Mouse (Mus musculus) right cerebral cortex, postnatal 25 days (tissue): Measurements from ENCODE around the gene Trip10.

ENCODE experiments used
- DNase-seq: peaks from one replicate; pipeline ENCODE4 v3.0.0; 2022

Trip10 gene

DNA sequence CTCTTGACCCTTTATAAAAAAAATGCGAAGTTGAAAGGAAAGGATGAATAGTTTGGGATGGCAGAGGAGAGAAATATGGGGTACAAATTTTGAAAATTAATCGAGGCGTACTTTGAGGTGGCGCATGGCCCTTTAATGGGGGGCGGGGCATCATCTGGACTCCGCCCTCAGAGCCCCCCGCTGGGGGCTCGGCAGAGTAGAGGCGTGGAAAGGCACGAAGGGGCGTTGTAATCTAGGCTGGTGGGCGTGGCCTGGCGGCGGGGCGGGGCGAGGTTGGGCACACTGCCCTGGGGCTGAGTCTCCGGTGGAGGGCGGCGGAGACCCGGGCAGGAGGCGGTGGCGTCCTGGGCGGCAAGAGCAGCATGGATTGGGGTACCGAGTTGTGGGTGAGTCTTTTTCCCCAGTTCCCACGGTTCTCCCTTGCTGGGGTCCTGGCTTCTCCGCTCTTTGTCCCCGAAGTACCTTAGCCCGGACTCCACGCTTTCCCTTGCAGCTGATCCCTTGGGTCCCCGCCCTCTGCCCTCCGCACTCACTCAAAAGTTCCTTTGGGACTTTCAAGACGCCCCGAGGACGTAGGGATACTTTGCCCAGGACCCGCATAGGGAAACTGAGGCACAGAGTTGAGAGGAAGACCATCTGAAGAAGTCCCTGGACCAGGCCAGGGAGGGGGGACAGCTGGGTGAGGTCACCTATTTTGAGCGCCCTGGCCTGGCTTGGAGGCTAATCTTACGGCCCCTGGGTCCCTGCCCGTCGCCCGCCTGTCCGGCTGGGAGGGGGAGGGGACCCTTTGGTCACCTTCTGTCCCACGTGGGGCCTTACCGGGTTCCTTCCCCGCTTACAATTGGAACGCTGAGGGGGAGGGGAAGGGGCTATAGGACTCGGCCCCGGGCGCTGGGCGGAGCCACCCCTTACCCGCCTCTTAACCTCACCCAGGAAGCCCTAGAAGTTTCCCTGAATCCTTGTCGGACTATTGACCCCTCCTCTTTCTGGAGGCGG lies at the start of gene Trip10:
Trip10 (plus strand) TSS at position 270 of the 996 bp plus-strand sequence.
- peak; percentile 81 for DNase-seq

DNA sequence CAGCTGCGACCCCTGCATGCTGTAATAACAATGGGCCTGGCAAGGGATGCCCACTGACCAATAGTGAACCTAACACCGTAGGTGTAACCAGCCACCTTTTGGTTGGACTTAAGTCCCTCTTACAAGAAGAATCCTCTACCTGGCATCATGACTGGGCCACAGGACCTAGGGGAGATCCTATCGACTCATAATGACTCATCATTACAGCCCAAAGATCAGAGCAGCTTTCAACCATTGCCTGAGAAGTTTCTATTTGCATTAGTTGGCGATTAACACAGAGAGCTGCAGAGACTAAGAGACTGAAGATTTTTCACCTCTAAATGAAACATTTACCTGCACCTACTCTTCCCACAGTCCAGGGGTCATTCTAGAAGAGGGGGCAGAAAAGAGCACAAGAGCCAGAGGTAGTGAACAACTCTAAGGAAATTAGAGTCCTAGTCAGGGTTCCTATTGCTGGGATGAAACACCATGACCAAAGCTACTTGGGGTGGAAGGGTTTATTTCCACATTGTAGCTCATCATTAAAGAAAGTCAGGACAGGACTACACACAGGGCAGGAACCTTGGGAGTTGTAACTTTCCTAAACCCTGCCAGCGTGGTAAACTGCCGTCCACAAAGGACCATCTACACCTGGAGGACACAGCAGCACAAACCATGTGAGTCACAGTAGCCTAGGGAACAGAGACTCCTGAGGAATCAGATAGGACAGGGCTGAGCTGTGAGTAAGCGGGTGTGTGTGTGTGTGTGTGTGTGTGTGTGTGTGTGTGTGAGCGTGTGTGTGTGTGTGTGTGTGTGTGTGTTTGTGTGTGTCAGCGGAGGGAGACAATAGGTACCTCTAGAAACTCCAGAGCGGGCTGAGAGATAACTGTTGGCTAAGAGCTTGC lies 47.2 kb upstream of the Trip10 start:
- DNase-seq, result no peak

GRCm38 (mm10) chr17:57207938-57208337 lies 41.3 kb upstream of the Trip10 start:
- DNase-seq, result no peak

DNA sequence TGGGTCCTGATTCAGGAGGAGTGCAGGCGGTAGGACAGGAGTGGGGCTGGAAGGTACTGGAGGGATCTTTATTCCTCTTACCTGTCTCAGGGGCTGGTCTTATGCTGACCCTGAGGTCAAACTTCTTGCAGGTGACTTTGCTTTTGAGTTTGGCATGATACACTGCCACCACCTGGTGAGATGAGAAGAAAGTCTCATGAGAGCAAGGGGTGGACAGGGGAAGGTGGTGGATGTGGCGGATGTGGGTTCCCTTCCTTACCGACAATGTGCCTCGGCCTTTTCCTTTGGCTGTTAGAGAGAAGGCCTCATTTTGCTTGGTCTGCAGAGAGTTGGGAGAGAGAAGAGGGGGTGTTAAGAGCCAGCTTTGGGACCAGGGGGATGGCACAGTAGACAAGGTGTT lies 39.9 kb upstream of the Trip10 start:
- no peak for DNase-seq

- DNase-seq, result no peak
Observed at GRCm38 (mm10) chr17:57211501-57211900, 37.8 kb upstream of the Trip10 start.

DNA sequence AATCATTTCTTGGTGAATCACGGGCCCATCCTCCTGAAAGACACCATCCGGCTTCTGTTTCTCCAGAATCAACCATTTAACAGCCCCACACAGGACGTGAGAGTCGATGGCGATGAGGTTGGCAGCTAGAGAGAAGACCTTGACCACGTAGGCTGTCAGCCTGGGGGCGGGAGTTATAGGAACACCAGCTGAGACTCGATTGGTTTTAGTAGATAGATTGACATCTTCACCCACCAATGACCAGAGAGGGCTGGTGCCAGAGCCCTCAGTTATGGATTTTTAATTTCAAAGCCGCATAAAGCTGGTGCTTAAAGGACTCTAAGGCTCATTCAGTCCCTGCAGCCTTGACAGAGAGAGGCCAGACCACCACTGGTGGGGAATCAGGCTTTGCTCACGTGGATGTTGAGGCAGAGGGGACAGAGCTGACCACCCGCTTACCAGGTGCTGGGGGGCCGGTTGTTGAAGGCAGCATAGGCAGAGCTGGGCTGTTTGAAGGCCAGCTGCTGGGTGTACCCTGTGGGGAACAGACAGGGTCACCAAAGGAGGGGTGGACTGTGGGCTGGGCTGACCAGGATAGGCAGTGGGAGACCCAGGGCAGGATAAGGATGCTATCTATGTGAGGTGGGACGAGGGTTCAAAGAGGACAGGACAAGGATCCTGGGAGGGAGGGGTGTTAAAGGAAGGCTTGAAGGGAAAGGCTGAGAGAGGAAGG lies 34.4 kb upstream of the Trip10 start:
- no peak for DNase-seq

GRCm38 (mm10) chr17:57218335-57218900 lies 30.8 kb upstream of the Trip10 start:
- DNase-seq, result no peak

- peak; percentile 47 for DNase-seq
Observed at GRCm38 (mm10) chr17:57219167-57219883, 29.9 kb upstream of the Trip10 start.

- no peak for DNase-seq
Observed at GRCm38 (mm10) chr17:57219884-57220207, 29.4 kb upstream of the Trip10 start.

- DNase-seq, result no peak
Observed at GRCm38 (mm10) chr17:57221911-57222310, 27.3 kb upstream of the Trip10 start.

DNA sequence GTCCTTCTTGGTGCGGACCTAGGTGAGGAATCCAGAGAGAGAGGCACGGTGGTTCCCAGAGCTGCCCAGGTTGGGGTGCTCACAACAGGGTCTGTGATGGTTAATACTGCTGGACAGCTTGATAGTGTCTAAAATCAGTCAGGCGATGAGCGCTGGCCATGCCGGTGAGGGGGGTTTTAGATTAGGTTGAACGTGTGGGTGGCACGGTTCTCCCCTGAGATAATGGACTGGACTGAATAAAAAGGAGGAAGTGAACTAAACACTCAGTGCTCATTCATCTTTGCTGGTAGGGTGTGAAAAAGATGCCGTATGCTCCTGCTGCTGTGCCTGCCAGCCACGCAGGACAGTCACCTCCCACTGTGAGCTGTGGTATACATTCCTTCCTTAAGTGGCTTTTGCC lies 25.9 kb upstream of the Trip10 start:
- no peak for DNase-seq

GRCm38 (mm10) chr17:57227468-57227867 lies 21.8 kb upstream of the Trip10 start:
- no peak for DNase-seq

DNA sequence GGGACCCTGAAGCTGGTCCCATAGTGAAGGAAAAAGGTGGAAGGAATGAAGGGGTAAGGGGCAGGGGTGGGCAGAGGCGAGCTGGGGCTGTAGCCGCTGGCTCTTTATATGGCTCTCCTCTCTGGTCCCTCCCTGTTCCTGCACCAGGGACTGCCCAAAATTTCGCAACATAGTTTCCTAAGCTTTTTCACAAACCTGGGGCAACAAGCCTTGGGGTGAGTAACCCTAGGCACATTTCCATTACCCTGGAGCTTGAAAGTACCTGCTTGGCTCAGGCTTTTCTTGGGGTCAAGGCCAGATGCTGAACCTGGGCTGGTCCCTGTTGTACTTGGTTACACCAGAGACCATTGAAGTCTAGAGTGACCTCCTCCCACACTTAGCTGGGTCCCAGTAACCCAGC lies 21.2 kb upstream of the Trip10 start, which contains the start of gene C3:
C3 (minus strand) TSS at position 123 of the 400 bp plus-strand sequence.
- no peak for DNase-seq

GRCm38 (mm10) chr17:57228873-57229272 lies 20.4 kb upstream of the Trip10 start:
- no peak for DNase-seq

DNA sequence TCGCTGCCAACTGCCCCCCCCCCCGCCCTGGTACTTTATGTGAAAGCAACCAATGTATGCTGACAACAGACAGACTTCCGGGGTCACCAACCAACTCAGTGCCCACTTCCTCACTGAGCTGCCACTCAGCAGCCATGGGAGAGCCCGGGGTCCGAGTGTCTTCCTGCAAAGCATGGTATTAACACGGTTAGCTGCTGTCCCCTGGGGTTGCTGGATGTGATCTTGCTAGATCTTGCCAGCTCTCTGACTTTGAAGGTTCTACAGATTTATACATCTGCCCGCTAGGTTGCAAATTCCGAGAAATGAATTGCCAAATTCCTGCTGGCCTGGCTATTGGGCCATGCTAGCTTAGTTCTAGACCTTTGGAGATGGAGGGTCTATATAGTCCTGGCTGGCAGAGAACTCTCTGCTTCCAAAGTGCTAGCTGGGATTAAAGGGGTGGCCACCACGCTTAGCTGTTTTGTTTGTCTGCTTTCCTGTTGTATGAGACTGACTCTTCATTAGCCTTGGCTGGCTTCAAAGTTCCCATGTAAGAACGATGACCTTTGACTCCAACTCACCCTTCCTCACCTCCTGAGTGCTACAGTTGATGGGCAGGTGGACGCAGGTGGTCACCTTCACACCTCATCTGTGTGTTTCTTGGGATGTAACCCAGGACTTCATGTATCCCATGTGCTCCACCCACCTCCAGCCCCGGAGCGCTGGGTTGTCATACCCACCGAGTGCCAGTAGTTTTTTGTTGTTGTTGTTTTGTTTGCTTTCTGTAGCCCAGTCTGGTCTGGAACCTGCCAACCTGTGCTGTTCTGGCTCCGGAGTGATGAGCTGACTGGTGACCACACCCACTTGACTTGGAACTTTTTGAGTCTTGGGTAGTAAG lies 19.2 kb upstream of the Trip10 start:
- no peak for DNase-seq

DNA sequence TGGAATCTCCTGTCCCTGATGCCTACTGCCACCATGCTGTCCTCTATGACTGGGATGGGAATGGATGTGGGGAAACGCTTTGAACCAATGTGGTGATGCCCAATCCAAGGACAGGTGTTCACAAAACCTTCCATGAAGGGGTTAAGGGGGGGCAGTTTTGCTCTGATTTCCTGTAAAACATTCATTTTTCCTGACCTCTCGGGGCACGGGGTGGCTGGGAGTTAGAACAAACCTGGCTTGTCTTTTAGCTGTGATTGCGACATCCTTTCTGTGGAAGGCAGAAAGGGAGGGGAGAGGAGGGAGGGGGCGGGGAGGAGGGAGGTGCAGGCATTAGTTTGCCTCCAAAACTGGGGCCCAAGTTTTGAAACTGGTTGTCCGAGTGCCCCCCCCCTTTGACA lies 18.5 kb upstream of the Trip10 start:
- DNase-seq, result no peak

GRCm38 (mm10) chr17:57231321-57231771 lies 17.9 kb upstream of the Trip10 start:
- DNase-seq, result no peak

- no peak for DNase-seq
Observed at GRCm38 (mm10) chr17:57232200-57232599, 17.1 kb upstream of the Trip10 start.

DNA sequence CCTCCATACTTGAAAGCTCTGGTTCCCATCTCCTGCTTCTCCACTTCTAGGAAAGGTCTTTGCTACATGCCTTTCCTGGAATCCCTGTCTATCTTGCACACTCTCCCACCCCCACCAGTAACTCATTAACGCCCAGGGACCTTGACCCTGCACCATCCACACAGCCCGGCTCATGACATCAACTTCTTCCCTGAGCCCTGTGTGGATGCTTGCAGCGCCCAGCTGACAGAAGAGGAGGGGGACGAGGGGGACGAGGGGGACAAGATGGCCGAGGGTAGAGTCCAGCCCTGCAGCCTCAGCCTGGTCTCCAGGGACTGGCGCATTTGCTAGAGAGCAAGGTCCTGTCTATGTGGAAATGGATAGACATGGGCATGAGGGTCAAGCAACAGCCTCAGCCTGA lies 16.2 kb upstream of the Trip10 start:
- DNase-seq, result no peak

DNA sequence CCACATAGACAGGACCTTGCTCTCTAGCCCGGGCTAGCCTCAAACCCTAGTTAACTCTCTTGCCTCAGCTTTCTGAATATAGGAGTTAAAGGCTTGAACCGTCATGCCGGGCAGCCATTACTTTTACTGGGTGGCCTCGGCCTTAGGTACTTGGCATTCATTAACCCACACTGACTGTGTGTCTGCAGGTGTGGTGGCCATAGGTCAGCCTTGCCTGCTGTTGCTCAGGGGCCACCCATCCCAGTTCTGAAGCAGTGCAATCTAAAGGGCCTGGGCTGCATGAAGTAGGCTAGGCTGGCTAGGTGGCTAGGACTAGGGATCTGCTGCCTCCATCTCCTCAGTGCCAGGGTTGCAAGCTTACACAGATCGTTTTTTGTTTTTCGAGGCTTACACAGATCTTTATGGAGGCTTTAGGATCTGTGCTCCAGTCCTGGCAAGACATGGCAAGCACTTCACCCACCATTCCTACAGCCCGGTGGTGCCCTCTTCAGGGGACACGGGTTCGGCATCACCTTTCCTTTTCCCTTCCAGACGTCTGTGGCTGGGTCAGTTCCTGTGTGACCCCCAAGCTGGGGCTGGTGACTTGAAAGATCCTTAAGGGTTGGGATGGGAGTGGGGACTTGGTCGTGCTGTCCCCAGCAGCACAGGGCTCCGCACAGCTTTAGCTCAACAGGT lies 14.9 kb upstream of the Trip10 start:
- DNase-seq, result no peak
